Mouse (Mus musculus) liver, embryonic 16.5 days (tissue): ENCODE data around the gene Trp73. TPM values are rescaled to one million over a fixed set of nuclear protein-coding genes. Genes with fewer than 3 reads are reported as not detected.
A peak's percentile ranks its signal among the peaks of the same experiment; 100 is the strongest.

Experiments used
- ATAC-seq: fragments of 200-750 bp; cut with Nextera tagmentation; 2 replicates; pipeline ENCODE4 v1.8.0; 2017; ENCODE audit warnings: low read depth, mild to moderate bottlenecking, moderate number of reproducible peaks, moderate library complexity
- H3K27ac ChIP-seq: fragments of 300-500 bp; sonication (generic); 2 replicates; pipeline ENCODE4 v1.5.1; 2014; ENCODE audit warnings: mild to moderate bottlenecking, low read length
- H3K27me3 ChIP-seq: fragments of 300-500 bp; sonication (generic); 2 replicates; pipeline ENCODE4 v1.6.1; 2014; ENCODE audit warnings: low read depth, low read length, mixed read lengths; ENCODE audit not compliant: control insufficient read depth, insufficient read depth
- H3K36me3 ChIP-seq: fragments of 300-500 bp; sonication (generic); 2 replicates; pipeline ENCODE4 v1.6.1; 2014; ENCODE audit warnings: mild to moderate bottlenecking; ENCODE audit not compliant: control insufficient read depth, insufficient read depth
- H3K4me1 ChIP-seq: fragments of 300-500 bp; sonication (generic); 2 replicates; pipeline ENCODE4 v1.6.1; 2014; ENCODE audit warnings: low read depth, low read length, mixed read lengths; ENCODE audit not compliant: control insufficient read depth
- H3K4me2 ChIP-seq: fragments of 300-500 bp; sonication (generic); 2 replicates; pipeline ENCODE4 v1.6.1; 2014; ENCODE audit warnings: low read depth, low read length, mixed read lengths
- H3K4me3 ChIP-seq: fragments of 300-500 bp; sonication (generic); 2 replicates; pipeline ENCODE4 v1.5.1; 2014; ENCODE audit warnings: low read depth, mild to moderate bottlenecking, low read length
- H3K9ac ChIP-seq: fragments of 300-500 bp; sonication (generic); 2 replicates; pipeline ENCODE4 v1.6.1; 2014; ENCODE audit warnings: low read depth, low read length
- H3K9me3 ChIP-seq: fragments of 300-500 bp; sonication (generic); replicated peaks from 2 replicates; pipeline ENCODE4 v1.6.1; 2016; ENCODE audit warnings: low read length; ENCODE audit not compliant: control insufficient read depth
- WGBS: fragments of 180-500 bp; shearing (Covaris S2); extraction: QIAGEN DNeasy Blood & Tissue Kit; methylation state at CpG from one replicate; pipeline ENCODE4 v1.1.7; 2014; ENCODE audit not compliant: insufficient replicate concordance; 5-methylcytosine and 5-hydroxymethylcytosine counted together
- polyA plus RNA-seq: library from polyadenylated mRNA; unstranded; fragments of >200 nt; fragmentation: Nextera tagmentation; extraction: Ambion mirVana; gene quantifications from 2 replicates; pipeline ENCODE4 v1.2.1, GENCODE M21; 2015

Gene Trp73
- polyA plus RNA-seq, 1 experiment from 2014 or later: 0.05 TPM

DNA sequence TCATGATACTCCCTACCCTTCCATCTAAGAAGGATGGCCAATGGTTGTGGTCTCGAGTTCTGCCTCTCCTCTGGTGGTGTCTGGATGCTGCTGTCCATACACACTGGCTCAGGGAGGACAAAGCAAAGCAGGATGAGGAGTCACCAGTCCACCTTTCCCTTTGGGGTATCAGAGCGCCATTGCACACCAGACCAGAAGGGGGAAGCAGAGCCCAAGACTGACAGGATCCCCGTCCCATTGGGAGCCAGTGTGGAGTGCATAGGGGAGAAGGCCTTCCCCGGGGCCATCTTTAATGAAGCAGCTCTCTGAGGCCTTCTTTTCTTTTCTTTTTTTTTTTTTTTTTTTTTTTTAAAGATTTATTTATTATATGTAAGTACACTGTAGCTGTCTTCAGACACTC is 86.9 kb downstream of the Trp73 start:
- WGBS: 44% methylated on average over 4 of the region's 4 CpGs
- H3K27me3 ChIP-seq: no peaks in the 10 kb centered on the region
- no peak for ATAC-seq
- no peaks in the 10 kb centered on the region for H3K36me3 ChIP-seq
- H3K4me1 ChIP-seq: no peaks in the 10 kb centered on the region
- H3K27ac ChIP-seq: no peak overlapping the region
- no peak overlapping the region for H3K4me3 ChIP-seq
- H3K4me2 ChIP-seq: no peak overlapping the region
- H3K9ac ChIP-seq: no peak overlapping the region
- H3K9me3 ChIP-seq: no peaks in the 10 kb centered on the region

DNA sequence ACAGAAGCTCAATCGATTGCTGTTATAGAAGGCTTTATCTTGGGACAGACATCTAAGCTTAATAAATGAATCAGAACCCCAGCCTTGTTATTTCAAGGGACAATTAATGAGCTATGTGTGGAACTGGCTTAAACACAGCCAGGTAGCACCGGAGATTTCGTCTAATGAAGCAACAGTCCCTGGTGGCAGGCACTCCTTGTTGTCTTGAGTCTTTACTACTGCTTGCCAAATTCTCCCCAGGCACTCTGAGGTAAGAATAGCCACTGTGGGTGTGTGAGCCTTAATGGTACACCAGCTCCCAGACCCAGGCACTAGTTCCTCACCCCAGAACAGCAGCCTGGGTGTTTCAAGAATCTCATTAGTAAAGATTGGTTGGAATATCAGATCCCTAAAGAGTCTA is 88.6 kb downstream of the Trp73 start:
- ATAC-seq: no peak
- no peak overlapping the region for H3K9ac ChIP-seq
- no peak overlapping the region for H3K27ac ChIP-seq
- H3K36me3 ChIP-seq: no peaks in the 10 kb centered on the region
- H3K27me3 ChIP-seq: no peaks in the 10 kb centered on the region
- WGBS: 85% methylated on average over 3 of the region's 3 CpGs
- H3K4me1 ChIP-seq: no peaks in the 10 kb centered on the region
- no peak overlapping the region for H3K4me3 ChIP-seq
- no peaks in the 10 kb centered on the region for H3K9me3 ChIP-seq
- H3K4me2 ChIP-seq: no peak overlapping the region

DNA sequence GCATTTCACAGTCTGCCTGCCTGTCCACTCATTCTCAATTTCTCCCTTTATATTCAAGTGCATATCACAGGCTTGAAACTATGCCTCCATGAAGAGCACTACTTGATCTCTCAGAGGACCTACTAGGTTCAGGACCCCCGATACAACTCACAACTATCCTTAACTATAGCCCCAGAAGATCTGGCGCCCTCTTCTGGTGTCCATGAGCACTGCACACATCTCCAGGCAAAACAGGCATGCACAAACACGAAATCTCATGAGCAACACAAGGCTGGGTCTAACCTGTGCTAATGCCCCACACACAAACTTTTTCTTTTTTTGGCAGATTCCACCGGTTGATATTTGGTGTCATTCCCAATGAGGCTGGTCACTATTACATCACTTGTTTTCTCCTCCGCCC is 94.2 kb downstream of the Trp73 start:
- no peak for ATAC-seq
- Histone ChIP-seq H3K36me3 (no peaks in the 10 kb centered on the region), H3K9me3 (no peaks in the 10 kb centered on the region), H3K27me3 (no peaks in the 10 kb centered on the region), H3K27ac (no peak overlapping the region), H3K4me3 (no peak overlapping the region), H3K9ac (no peak overlapping the region), H3K4me1 (no peaks in the 10 kb centered on the region), H3K4me2 (no peak overlapping the region)
- WGBS: 57% methylated on average over 5 of the region's 5 CpGs

- WGBS: 72% methylated on average over 9 of the region's 9 CpGs
- Histone ChIP-seq H3K27me3 (no peaks in the 10 kb centered on the region), H3K9ac (no peak within 1 kb of the TSS), H3K4me3 (no peak within 1 kb of the TSS), H3K27ac (no peak within 1 kb of the TSS), H3K4me2 (no peak within 1 kb of the TSS), H3K4me1 (no peaks in the 10 kb centered on the region), H3K36me3 (no peaks in the 10 kb centered on the region), H3K9me3 (no peaks in the 10 kb centered on the region)
- ATAC-seq: no peak
Measured at GRCm38 (mm10) chr4:154042577-154042976, 97.4 kb downstream of the Trp73 start, which contains the start of gene Ccdc27. TSS of gene Ccdc27 (minus strand) at chr4:154042677.

- WGBS: 39% methylated on average over 3 of the region's 3 CpGs
- H3K4me2 ChIP-seq: no peak overlapping the region
Measured at GRCm38 (mm10) chr4:154037123-154037522, 102.9 kb downstream of the Trp73 start.

GRCm38 (mm10) chr4:154028646-154029045 is 111.4 kb downstream of the Trp73 start:
- Histone ChIP-seq H3K9me3 (no peaks in the 10 kb centered on the region), H3K4me1 (peaks cover 44% of the 10 kb centered on the region), H3K4me3 (no peak overlapping the region), H3K9ac (no peak overlapping the region), H3K27ac (no peak overlapping the region), H3K27me3 (no peaks in the 10 kb centered on the region), H3K36me3 (peaks cover 3% of the 10 kb centered on the region), H3K4me2 (no peak overlapping the region)
- ATAC-seq: no peak

More at GRCm38 (mm10) chr4:154037123-154037522, 102.9 kb downstream of the Trp73 start:
- Histone ChIP-seq H3K4me1 (peaks cover 11% of the 10 kb centered on the region), H3K4me3 (no peak overlapping the region), H3K9me3 (no peaks in the 10 kb centered on the region), H3K9ac (no peak overlapping the region), H3K27me3 (no peaks in the 10 kb centered on the region), H3K36me3 (no peaks in the 10 kb centered on the region), H3K27ac (no peak overlapping the region)
- no peak for ATAC-seq

GRCm38 (mm10) chr4:154028066-154028465 is 111.9 kb downstream of the Trp73 start:
- no peaks in the 10 kb centered on the region for H3K9me3 ChIP-seq
- H3K4me1 ChIP-seq: peaks cover 45% of the 10 kb centered on the region
- H3K4me2 ChIP-seq: no peak overlapping the region
- peaks cover 7% of the 10 kb centered on the region for H3K36me3 ChIP-seq
- H3K4me3 ChIP-seq: no peak overlapping the region; the same call in 1 of the 2 replicates
- WGBS: 77% methylated on average over 7 of the region's 7 CpGs
- H3K27me3 ChIP-seq: no peaks in the 10 kb centered on the region
- 0 out of 2 replicates have a peak overlapping the region, but pooled peaks have one; percentile 95 for H3K9ac ChIP-seq
- no peak overlapping the region for H3K27ac ChIP-seq
- ATAC-seq: no peak

DNA sequence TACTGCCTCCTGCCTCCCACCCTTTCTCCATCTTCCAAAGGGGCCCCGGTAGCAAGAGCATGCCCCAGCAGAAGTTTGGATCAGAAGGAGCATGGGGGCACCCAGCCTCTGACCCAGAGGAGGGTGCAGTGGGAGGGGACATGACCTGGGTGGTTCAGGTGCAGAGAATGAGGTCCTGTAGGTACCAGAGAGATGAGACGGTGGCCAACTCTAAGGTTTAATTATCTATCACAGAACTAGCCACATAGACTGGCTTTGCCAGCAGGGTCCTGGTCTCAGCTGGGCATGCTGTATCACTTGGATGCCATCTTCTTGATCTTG is 113.6 kb downstream of the Trp73 start:
- Histone ChIP-seq H3K4me3 (peak overlapping the region; percentile 93), H3K4me1 (peaks cover 53% of the 10 kb centered on the region), H3K27me3 (no peaks in the 10 kb centered on the region), H3K9me3 (no peaks in the 10 kb centered on the region), H3K9ac (peak overlapping the region; percentile 95), H3K36me3 (peaks cover 23% of the 10 kb centered on the region), H3K27ac (peak overlapping the region; percentile 93), H3K4me2 (peak overlapping the region; percentile 94)
- 9% methylated on average over 2 of the region's 2 CpGs for WGBS
- ATAC-seq: no peak

GRCm38 (mm10) chr4:154025641-154026440 is 114.2 kb downstream of the Trp73 start, which contains the start of gene Smim1:
TSS of gene Smim1 (minus strand) at chr4:154026230.
- H3K4me1 ChIP-seq: peaks cover 53% of the 10 kb centered on the region
- H3K9me3 ChIP-seq: no peaks in the 10 kb centered on the region
- peak within 1 kb of the TSS; percentile 93 for H3K4me3 ChIP-seq
- peak within 1 kb of the TSS; percentile 94 for H3K4me2 ChIP-seq
- 2% methylated on average over 28 of the region's 33 CpGs for WGBS
- peak; percentile 57 for ATAC-seq
- no peaks in the 10 kb centered on the region for H3K27me3 ChIP-seq
- H3K36me3 ChIP-seq: peaks cover 26% of the 10 kb centered on the region
- peak within 1 kb of the TSS; percentile 95 for H3K9ac ChIP-seq
- peak within 1 kb of the TSS; percentile 93 for H3K27ac ChIP-seq
